Mouse (Mus musculus) myocyte (in vitro differentiated cells): ENCODE measurements around the gene Rps5.

Experiments
- MYOG ChIP-seq, 3 experiments: IDR thresholded peaks; one replicate each; pipeline ENCODE4 v1.6.1; 2011; ENCODE audit warnings: control low read depth in 2 of 3, low read depth in 2 of 3, mild to moderate bottlenecking in 2 of 3; ENCODE audit not compliant: insufficient read length in 2 of 3, control insufficient read depth in 1 of 3, insufficient read depth in 1 of 3
- POLR2A ChIP-seq: IDR thresholded peaks from one replicate; pipeline ENCODE4 v1.6.1; 2011; ENCODE audit warnings: low read depth, mild to moderate bottlenecking, control low read depth, moderate library complexity; ENCODE audit not compliant: insufficient read length
- POLR2AphosphoS2 ChIP-seq: IDR thresholded peaks from one replicate; pipeline ENCODE4 v1.6.1; 2011; ENCODE audit warnings: low read depth, control low read depth; ENCODE audit not compliant: insufficient read length
- REST ChIP-seq: IDR thresholded peaks from one replicate; pipeline ENCODE4 v1.6.1; 2011; ENCODE audit warnings: mild to moderate bottlenecking, control low read depth, moderate library complexity; ENCODE audit not compliant: insufficient read depth, insufficient read length
- TCF12 ChIP-seq: IDR thresholded peaks from one replicate; pipeline ENCODE4 v1.6.1; 2011; ENCODE audit warnings: mild to moderate bottlenecking, control low read depth; ENCODE audit not compliant: poor library complexity, insufficient read depth, severe bottlenecking
- TCF3 ChIP-seq: IDR thresholded peaks from one replicate; pipeline ENCODE4 v1.6.1; 2011; ENCODE audit warnings: low read depth, control low read depth; ENCODE audit not compliant: insufficient read length
- USF1 ChIP-seq: IDR thresholded peaks from one replicate; pipeline ENCODE4 v1.6.1; 2011; ENCODE audit warnings: low read depth, mild to moderate bottlenecking, control low read depth, moderate library complexity

DNA sequence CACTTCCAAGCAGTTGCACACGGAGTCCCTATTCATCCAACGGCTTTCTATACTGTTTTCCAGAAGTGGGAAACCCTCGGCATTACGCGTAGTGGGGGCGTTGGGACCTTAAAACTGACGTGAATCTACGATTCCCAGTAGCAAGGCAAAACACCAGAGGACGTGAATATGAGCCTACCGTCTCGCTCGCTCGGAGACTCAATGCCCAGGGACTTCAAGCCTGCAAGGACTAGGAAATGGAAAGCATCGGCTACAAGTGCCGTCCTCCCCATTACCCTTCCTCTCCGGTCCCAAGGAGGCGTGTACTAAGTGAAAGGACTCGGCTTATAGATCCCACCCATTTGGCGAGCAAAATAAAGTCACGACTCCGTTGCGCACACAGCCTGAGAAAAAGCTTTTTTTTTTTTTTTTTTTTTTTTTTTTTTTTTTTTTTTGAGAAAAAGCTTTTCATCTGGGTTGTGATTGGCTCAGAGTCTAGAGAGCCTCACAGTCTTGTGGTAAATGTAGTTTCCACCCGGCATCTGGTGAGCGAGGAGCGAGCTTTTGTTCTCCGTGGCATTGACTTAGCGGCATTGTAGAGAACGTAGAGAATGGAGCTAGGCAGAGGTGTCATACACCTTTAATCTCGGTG, 39.5 kb downstream of the Rps5 start:
- TF ChIP-seq POLR2AphosphoS2 (no peak), POLR2A (peak; percentile 11), TCF3 (no peak), TCF12 (no peak), USF1 (no peak), MYOG (IDR thresholded peaks at IDR 0.05; ENCODE audit: control insufficient read depth in 1 of 3, insufficient read depth in 1 of 3, insufficient read length in 2 of 3, low read depth in 2 of 3) (no peak), REST (no peak)
